Mouse (Mus musculus): ENCODE results near the gene Reps2. TPM values are rescaled to one million over a fixed set of nuclear protein-coding genes. Genes with fewer than 3 reads are reported as not detected.

Reps2 gene
- polyA plus RNA-seq, 1 experiment from 2014 or later: 4.3 TPM

DNA sequence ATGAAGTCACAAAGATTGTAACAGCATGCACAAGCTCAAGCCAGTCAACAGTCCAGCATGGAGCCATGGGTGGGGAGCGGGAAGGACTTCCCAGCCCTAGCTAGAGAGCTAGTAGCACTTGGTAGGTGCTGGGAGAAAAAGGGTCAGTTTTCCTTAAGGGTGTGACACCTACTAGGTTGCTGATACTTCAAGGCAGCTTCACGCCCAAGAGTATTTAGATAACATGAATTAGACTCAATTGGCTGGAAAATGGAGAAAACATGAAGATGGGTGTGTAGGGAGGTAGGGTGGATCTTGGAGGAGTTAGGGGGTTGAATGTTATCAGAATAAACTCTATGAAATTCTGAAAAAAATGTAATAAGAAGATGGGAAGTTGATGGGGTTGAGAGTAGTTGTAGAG, 37.3 kb downstream of the Reps2 start:
- Histone ChIP-seq H3K4me3 (replicated peaks; ENCODE audit: low read depth, low read length) (no peak overlapping the region), H3K27ac (replicated peaks; ENCODE audit: low read depth, low read length) (no peak overlapping the region), H3K9me3 (ENCODE audit: control insufficient read depth, low read length) (no peaks in the 10 kb centered on the region), H3K36me3 (ENCODE audit: control insufficient read depth, insufficient read depth, low read length) (no peaks in the 10 kb centered on the region), H3K4me1 (ENCODE audit: control insufficient read depth, insufficient read depth, low read length) (no peaks in the 10 kb centered on the region), H3K4me2 (ENCODE audit: low read length) (no peak overlapping the region), H3K9ac (replicated peaks; ENCODE audit: low read length) (no peak overlapping the region), H3K27me3 (ENCODE audit: control insufficient read depth, insufficient read depth, low read length) (no peaks in the 10 kb centered on the region)
- 95% methylated on average over 2 of the region's 2 CpGs for WGBS
- ATAC-seq (ENCODE audit: low FRiP score, low TSS enrichment) (no peak), DNase-seq (no peak)

DNA sequence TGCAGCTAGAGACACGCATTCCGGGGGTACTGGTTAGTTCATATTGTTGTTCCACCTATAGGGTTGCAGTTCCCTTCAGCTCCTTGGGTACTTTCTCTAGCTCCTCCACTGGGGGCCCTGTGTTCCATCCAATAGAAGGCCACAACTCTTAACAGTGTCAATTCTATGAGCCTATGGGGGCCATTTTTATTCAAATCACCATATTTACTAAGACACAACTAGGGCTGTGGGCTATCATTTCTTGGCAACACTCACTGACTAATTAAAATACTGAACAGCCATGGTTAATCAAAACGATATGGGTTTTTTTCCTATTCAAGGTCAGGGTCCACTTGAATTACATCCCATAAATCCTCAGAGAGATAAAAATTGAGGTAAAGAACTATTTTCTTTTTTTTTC, 43.8 kb downstream of the Reps2 start:
- WGBS: 90% methylated on average over 3 of the region's 3 CpGs
- no peak overlapping the region for H3K9ac ChIP-seq (replicated peaks; ENCODE audit: low read length)
- H3K27me3 ChIP-seq (ENCODE audit: control insufficient read depth, insufficient read depth, low read length): no peaks in the 10 kb centered on the region
- no peak overlapping the region for H3K4me3 ChIP-seq (replicated peaks; ENCODE audit: low read depth, low read length)
- no peaks in the 10 kb centered on the region for H3K36me3 ChIP-seq (ENCODE audit: control insufficient read depth, insufficient read depth, low read length)
- no peak overlapping the region for H3K4me2 ChIP-seq (ENCODE audit: low read length)
- no peak for ATAC-seq (ENCODE audit: low FRiP score, low TSS enrichment)
- H3K4me1 ChIP-seq (ENCODE audit: control insufficient read depth, insufficient read depth, low read length): no peaks in the 10 kb centered on the region
- DNase-seq: peak; percentile 9
- no peaks in the 10 kb centered on the region for H3K9me3 ChIP-seq (ENCODE audit: control insufficient read depth, low read length)
- H3K27ac ChIP-seq (replicated peaks; ENCODE audit: low read depth, low read length): no peak overlapping the region

GRCm38 (mm10) chrX:162591005-162591801, 52.2 kb downstream of the Reps2 start:
- Histone ChIP-seq H3K36me3 (ENCODE audit: control insufficient read depth, insufficient read depth, low read length) (no peaks in the 10 kb centered on the region), H3K27me3 (ENCODE audit: control insufficient read depth, insufficient read depth, low read length) (no peaks in the 10 kb centered on the region), H3K4me2 (ENCODE audit: low read length) (no peak overlapping the region), H3K4me1 (ENCODE audit: control insufficient read depth, insufficient read depth, low read length) (no peaks in the 10 kb centered on the region), H3K27ac (replicated peaks; ENCODE audit: low read depth, low read length) (no peak overlapping the region), H3K9me3 (ENCODE audit: control insufficient read depth, low read length) (no peaks in the 10 kb centered on the region), H3K9ac (replicated peaks; ENCODE audit: low read length) (no peak overlapping the region), H3K4me3 (replicated peaks; ENCODE audit: low read depth, low read length) (no peak overlapping the region)
- 32% methylated on average over 8 of the region's 8 CpGs for WGBS
- DNase-seq (peak; percentile 16), ATAC-seq (ENCODE audit: low FRiP score, low TSS enrichment) (no peak)

GRCm38 (mm10) chrX:162590145-162590790, 53.2 kb downstream of the Reps2 start:
- 54% methylated on average over 6 of the region's 6 CpGs for WGBS

GRCm38 (mm10) chrX:162589173-162589805, 54.2 kb downstream of the Reps2 start:
- no peak overlapping the region for H3K27ac ChIP-seq (replicated peaks; ENCODE audit: low read depth, low read length)
- H3K4me3 ChIP-seq (replicated peaks; ENCODE audit: low read depth, low read length): no peak overlapping the region
- WGBS: 84% methylated on average over 3 of the region's 3 CpGs
- H3K36me3 ChIP-seq (ENCODE audit: control insufficient read depth, insufficient read depth, low read length): no peaks in the 10 kb centered on the region
- H3K4me2 ChIP-seq (ENCODE audit: low read length): no peak overlapping the region
- H3K4me1 ChIP-seq (ENCODE audit: control insufficient read depth, insufficient read depth, low read length): no peaks in the 10 kb centered on the region
- no peak overlapping the region for H3K9ac ChIP-seq (replicated peaks; ENCODE audit: low read length)
- DNase-seq (no peak), ATAC-seq (ENCODE audit: low FRiP score, low TSS enrichment) (no peak)
- no peaks in the 10 kb centered on the region for H3K9me3 ChIP-seq (ENCODE audit: control insufficient read depth, low read length)
- no peaks in the 10 kb centered on the region for H3K27me3 ChIP-seq (ENCODE audit: control insufficient read depth, insufficient read depth, low read length)

More at GRCm38 (mm10) chrX:162590145-162590790, 53.2 kb downstream of the Reps2 start:
- DNase-seq (peak; percentile 8), ATAC-seq (ENCODE audit: low FRiP score, low TSS enrichment) (no peak)
- no peaks in the 10 kb centered on the region for H3K9me3 ChIP-seq (ENCODE audit: control insufficient read depth, low read length)
- no peaks in the 10 kb centered on the region for H3K36me3 ChIP-seq (ENCODE audit: control insufficient read depth, insufficient read depth, low read length)
- H3K4me3 ChIP-seq (replicated peaks; ENCODE audit: low read depth, low read length): no peak overlapping the region
- no peak overlapping the region for H3K4me2 ChIP-seq (ENCODE audit: low read length)
- no peaks in the 10 kb centered on the region for H3K27me3 ChIP-seq (ENCODE audit: control insufficient read depth, insufficient read depth, low read length)
- H3K27ac ChIP-seq (replicated peaks; ENCODE audit: low read depth, low read length): no peak overlapping the region
- H3K4me1 ChIP-seq (ENCODE audit: control insufficient read depth, insufficient read depth, low read length): no peaks in the 10 kb centered on the region
- H3K9ac ChIP-seq (replicated peaks; ENCODE audit: low read length): no peak overlapping the region

DNA sequence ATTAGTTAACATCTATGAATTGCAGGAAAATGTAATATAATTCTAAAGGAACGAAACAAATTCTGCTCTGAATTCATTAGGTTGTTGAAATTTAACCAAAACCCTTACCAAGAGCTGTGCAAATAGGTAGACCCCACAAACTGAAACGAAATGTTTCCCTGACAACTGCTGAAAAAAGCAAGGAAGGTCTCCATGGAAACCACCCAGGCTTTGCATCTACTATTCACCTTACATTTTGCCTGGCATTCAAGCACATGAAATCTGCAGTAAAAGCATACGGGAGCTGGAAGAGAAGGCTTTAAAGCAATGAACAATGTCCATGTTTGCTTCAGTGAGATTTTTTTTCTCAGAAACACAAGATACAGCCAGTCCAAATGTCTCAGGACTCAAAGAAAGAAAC, 59.1 kb downstream of the Reps2 start:
- no peaks in the 10 kb centered on the region for H3K4me1 ChIP-seq (ENCODE audit: control insufficient read depth, insufficient read depth, low read length)
- DNase-seq: peak; percentile 73
- no peak overlapping the region for H3K4me3 ChIP-seq (replicated peaks; ENCODE audit: low read depth, low read length)
- no peaks in the 10 kb centered on the region for H3K9me3 ChIP-seq (ENCODE audit: control insufficient read depth, low read length)
- no peak for ATAC-seq (ENCODE audit: low FRiP score, low TSS enrichment)
- peak overlapping the region; percentile 61 for H3K27ac ChIP-seq (replicated peaks; ENCODE audit: low read depth, low read length)
- H3K4me2 ChIP-seq (ENCODE audit: low read length): no peak overlapping the region
- 31% methylated on average over 3 of the region's 3 CpGs for WGBS
- no peaks in the 10 kb centered on the region for H3K36me3 ChIP-seq (ENCODE audit: control insufficient read depth, insufficient read depth, low read length)
- H3K9ac ChIP-seq (replicated peaks; ENCODE audit: low read length): no peak overlapping the region
- H3K27me3 ChIP-seq (ENCODE audit: control insufficient read depth, insufficient read depth, low read length): peaks cover 4% of the 10 kb centered on the region; the same call in 1 of the 2 replicates

DNA sequence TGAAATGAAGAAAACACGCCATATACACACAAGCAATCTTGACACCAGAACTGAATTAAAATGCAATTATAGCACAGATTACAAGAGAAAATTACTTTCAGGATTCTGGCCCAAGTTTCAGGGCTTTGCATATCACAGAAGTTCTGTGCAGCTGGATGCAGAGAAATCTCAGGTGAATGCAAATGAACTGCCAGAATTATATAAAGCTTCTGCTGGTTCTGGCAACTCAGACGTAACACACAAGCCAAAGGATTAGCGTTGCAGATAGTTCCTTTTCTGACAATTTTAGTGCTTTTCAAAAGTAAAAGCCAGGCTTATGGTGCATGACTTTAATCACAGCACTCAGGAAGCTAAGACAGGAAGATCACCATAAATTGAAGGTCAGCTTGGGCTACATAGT, 62.9 kb downstream of the Reps2 start:
- H3K9me3 ChIP-seq (ENCODE audit: control insufficient read depth, low read length): no peaks in the 10 kb centered on the region
- no peak overlapping the region for H3K9ac ChIP-seq (replicated peaks; ENCODE audit: low read length)
- peak; percentile 4 for DNase-seq
- H3K4me2 ChIP-seq (ENCODE audit: low read length): no peak overlapping the region
- no peaks in the 10 kb centered on the region for H3K4me1 ChIP-seq (ENCODE audit: control insufficient read depth, insufficient read depth, low read length)
- peaks cover 4% of the 10 kb centered on the region; the same call in 1 of the 2 replicates for H3K27me3 ChIP-seq (ENCODE audit: control insufficient read depth, insufficient read depth, low read length)
- no peak overlapping the region for H3K4me3 ChIP-seq (replicated peaks; ENCODE audit: low read depth, low read length)
- no peak overlapping the region for H3K27ac ChIP-seq (replicated peaks; ENCODE audit: low read depth, low read length)
- H3K36me3 ChIP-seq (ENCODE audit: control insufficient read depth, insufficient read depth, low read length): no peaks in the 10 kb centered on the region
- ATAC-seq (ENCODE audit: low FRiP score, low TSS enrichment): no peak
- 72% methylated on average over 3 of the region's 3 CpGs for WGBS

- H3K36me3 ChIP-seq (ENCODE audit: control insufficient read depth, insufficient read depth, low read length): no peaks in the 10 kb centered on the region
- H3K4me2 ChIP-seq (ENCODE audit: low read length): no peak overlapping the region
- DNase-seq (no peak), ATAC-seq (ENCODE audit: low FRiP score, low TSS enrichment) (no peak)
- no peaks in the 10 kb centered on the region for H3K9me3 ChIP-seq (ENCODE audit: control insufficient read depth, low read length)
- no peak overlapping the region for H3K27ac ChIP-seq (replicated peaks; ENCODE audit: low read depth, low read length)
- H3K9ac ChIP-seq (replicated peaks; ENCODE audit: low read length): no peak overlapping the region
- WGBS: 93% methylated on average over 2 of the region's 2 CpGs
- H3K4me1 ChIP-seq (ENCODE audit: control insufficient read depth, insufficient read depth, low read length): no peaks in the 10 kb centered on the region
- H3K27me3 ChIP-seq (ENCODE audit: control insufficient read depth, insufficient read depth, low read length): no peaks in the 10 kb centered on the region
- H3K4me3 ChIP-seq (replicated peaks; ENCODE audit: low read depth, low read length): no peak overlapping the region
These were observed 75.0 kb downstream of the Reps2 start for GRCm38 (mm10) chrX:162568439-162568838.
